Mouse (Mus musculus) megakaryocyte, embryonic 14.5 days (primary cell): ENCODE measurements around the gene Dcun1d3.

ENCODE experiments used
- FLI1 ChIP-seq: IDR thresholded peaks from 2 replicates; pipeline ENCODE4 v1.6.1; 2012; ENCODE audit warnings: low read length, inconsistent platforms, mixed read lengths
- GATA1 ChIP-seq: IDR thresholded peaks from 3 replicates; pipeline ENCODE4 v1.6.1; 2012; ENCODE audit warnings: mixed read lengths, low read length, inconsistent platforms, borderline replicate concordance

- TF ChIP-seq GATA1 (no peak), FLI1 (no peak)
Measured at GRCm38 (mm10) chr7:119872204-119872603, 23.9 kb downstream of the Dcun1d3 start.
